Mouse (Mus musculus): ENCODE results near the gene Pdzrn3.

- TF ChIP-seq POLR2AphosphoS5 (IDR thresholded peaks at IDR 0.05; ENCODE audit: borderline replicate concordance, low read depth, low read length) (no peak), CTCF (IDR thresholded peaks at IDR 0.05 in 2 of 3, conservative IDR thresholded peaks at IDR 0.05 in 1 of 3; ENCODE audit: control insufficient read depth in 1 of 3, insufficient read depth in 1 of 3, low read depth in 2 of 3, low read length in 3 of 3, poor library complexity in 1 of 3, severe bottlenecking in 1 of 3) (no peak), GATA1 (IDR thresholded peaks at IDR 0.05; ENCODE audit: low read depth, low read length) (no peak), TBP (IDR thresholded peaks at IDR 0.05; ENCODE audit: low read depth, low read length) (no peak)
Measured at GRCm38 (mm10) chr6:101392107-101392800, 14.6 kb upstream of the Pdzrn3 start.
